Mouse (Mus musculus) ES-Bruce4 (cell line): ENCODE results near the gene Lce1d. TPM values are rescaled to one million over a fixed set of nuclear protein-coding genes. Genes with fewer than 3 reads are reported as not detected.

Experiments used
- H3K27ac ChIP-seq: 2 replicates; pipeline ENCODE4 v1.5.1; 2012; ENCODE audit warnings: low read length, inconsistent platforms; ENCODE audit not compliant: insufficient read depth
- H3K27me3 ChIP-seq: 2 replicates; pipeline ENCODE4 v1.6.1; 2012; ENCODE audit warnings: mild to moderate bottlenecking, low read length, inconsistent platforms; ENCODE audit not compliant: control insufficient read depth, poor library complexity, insufficient read depth, severe bottlenecking
- H3K36me3 ChIP-seq: 2 replicates; pipeline ENCODE4 v1.6.1; 2012; ENCODE audit warnings: inconsistent platforms, mild to moderate bottlenecking, low read length, moderate library complexity; ENCODE audit not compliant: control insufficient read depth, poor library complexity, insufficient read depth, severe bottlenecking
- H3K4me1 ChIP-seq: one replicate; pipeline ENCODE4 v1.8.1; 2011; ENCODE audit warnings: low read length; ENCODE audit not compliant: control insufficient read depth, insufficient read depth
- H3K4me3 ChIP-seq: 2 replicates; pipeline ENCODE4 v1.5.1; 2011; ENCODE audit warnings: low read depth, mild to moderate bottlenecking, low read length
- H3K9ac ChIP-seq: 2 replicates; pipeline ENCODE4 v1.6.1; 2012; ENCODE audit warnings: low read depth, mild to moderate bottlenecking, inconsistent platforms; ENCODE audit not compliant: poor library complexity, severe bottlenecking
- H3K9me3 ChIP-seq: replicated peaks from 2 replicates; pipeline ENCODE4 v1.6.1; 2012; ENCODE audit warnings: mild to moderate bottlenecking, low read length, inconsistent platforms; ENCODE audit not compliant: control insufficient read depth, poor library complexity, insufficient read depth, severe bottlenecking
- CTCF ChIP-seq: IDR thresholded peaks from one replicate; pipeline ENCODE4 v1.8.1; 2011; ENCODE audit warnings: low read depth, low read length
- EP300 ChIP-seq: IDR thresholded peaks from 2 replicates; pipeline ENCODE4 v1.6.1; 2011; ENCODE audit warnings: low read depth, low read length; ENCODE audit not compliant: insufficient read depth
- POLR2A ChIP-seq: IDR thresholded peaks from one replicate; pipeline ENCODE4 v1.8.1; 2011; ENCODE audit warnings: low read length; ENCODE audit not compliant: insufficient read depth
- polyA plus RNA-seq: library from polyadenylated mRNA; stranded (reverse); fragments of >200 nt; gene quantifications from 2 replicates; pipeline ENCODE4 v1.2.4, GENCODE M21; 2011; ENCODE audit warnings: low read depth; ENCODE audit not compliant: missing spikeins, insufficient read depth, insufficient read length

Lce1d gene
- polyA plus RNA-seq, 1 experiment, result not detected

- Histone ChIP-seq H3K9me3 (no peaks in the 10 kb centered on the region), H3K27ac (no peak overlapping the region), H3K9ac (no peak overlapping the region), H3K4me1 (no peaks in the 10 kb centered on the region), H3K36me3 (no peaks in the 10 kb centered on the region), H3K4me3 (no peak overlapping the region), H3K27me3 (no peaks in the 10 kb centered on the region)
- no peak for TF ChIP-seq EP300
- no peak for TF ChIP-seq POLR2A
- TF ChIP-seq CTCF, result no peak
Observed at GRCm38 (mm10) chr3:92638653-92638991, 48.4 kb downstream of the Lce1d start.

GRCm38 (mm10) chr3:92637745-92638652 is 49.0 kb downstream of the Lce1d start:
- Histone ChIP-seq H3K9me3 (no peaks in the 10 kb centered on the region), H3K27ac (no peak overlapping the region), H3K4me1 (no peaks in the 10 kb centered on the region), H3K36me3 (no peaks in the 10 kb centered on the region), H3K9ac (no peak overlapping the region), H3K4me3 (no peak overlapping the region), H3K27me3 (no peaks in the 10 kb centered on the region)
- TF ChIP-seq CTCF (no peak), EP300 (no peak), POLR2A (no peak)

Other genes with a start within 250 kb of the Lce1d start
- gene Sprr1b, start 248.4 kb downstream of the Lce1d start, polyA plus RNA-seq, result not detected in 2 replicates
- gene Sprr3, start 228.5 kb downstream of the Lce1d start, polyA plus RNA-seq, result not detected in 2 replicates
- gene Sprr1a, start 201.3 kb downstream of the Lce1d start, polyA plus RNA-seq, result 1.5 TPM in 1 of 2 replicates, not detected in the other
- gene Sprr4, start 186.7 kb downstream of the Lce1d start, polyA plus RNA-seq, result not detected in 2 replicates
- gene 2310046K23Rik, start 152.7 kb downstream of the Lce1d start, polyA plus RNA-seq, result not detected in 2 replicates
- not detected in 2 replicates for gene Ivl, start 113.5 kb downstream of the Lce1d start, polyA plus RNA-seq
- not detected in 2 replicates for gene Smcp, start 98.2 kb downstream of the Lce1d start, polyA plus RNA-seq
- gene 2210017I01Rik, start 79.7 kb downstream of the Lce1d start, polyA plus RNA-seq, result not detected in 2 replicates
- not detected in 2 replicates for gene Lce6a, start 65.5 kb downstream of the Lce1d start, polyA plus RNA-seq
- gene Lce1a1, start 38.9 kb downstream of the Lce1d start, polyA plus RNA-seq, result not detected in 2 replicates
- not detected in 2 replicates for gene Lce1b, start 30.3 kb downstream of the Lce1d start, polyA plus RNA-seq
- not detected in 2 replicates for gene Lce1a2, start 16.9 kb downstream of the Lce1d start, polyA plus RNA-seq
- gene Lce1c, start 8.0 kb downstream of the Lce1d start, polyA plus RNA-seq, result not detected in 2 replicates
- not detected in 2 replicates for gene Lce1e, start 21.9 kb upstream of the Lce1d start, polyA plus RNA-seq
- gene Lce1f, start 33.1 kb upstream of the Lce1d start, polyA plus RNA-seq, result not detected in 2 replicates
- not detected in 2 replicates for gene Gm38119, start 51.9 kb upstream of the Lce1d start, polyA plus RNA-seq
- not detected in 2 replicates for gene Lce1g, start 65.1 kb upstream of the Lce1d start, polyA plus RNA-seq
- not detected in 2 replicates for gene Lce1h, start 77.9 kb upstream of the Lce1d start, polyA plus RNA-seq
- gene Lce1i, start 91.7 kb upstream of the Lce1d start, polyA plus RNA-seq, result not detected in 2 replicates
- gene Lce1j, start 103.3 kb upstream of the Lce1d start, polyA plus RNA-seq, result not detected in 2 replicates
- gene Lce1k, start 120.7 kb upstream of the Lce1d start, polyA plus RNA-seq, result not detected in 2 replicates
- gene Kprp, start 140.0 kb upstream of the Lce1d start, polyA plus RNA-seq, result not detected in 2 replicates
- gene Lce1l, start 164.1 kb upstream of the Lce1d start, polyA plus RNA-seq, result not detected in 2 replicates
- not detected in 2 replicates for gene 2310050C09Rik, start 183.0 kb upstream of the Lce1d start, polyA plus RNA-seq
- not detected in 2 replicates for gene Lce3a, start 239.0 kb upstream of the Lce1d start, polyA plus RNA-seq
- not detected in 2 replicates for gene Lce3b, start 245.8 kb upstream of the Lce1d start, polyA plus RNA-seq